Mouse (Mus musculus): ENCODE results near the gene Lst1. TPM values are rescaled to one million over a fixed set of nuclear protein-coding genes. Genes with fewer than 3 reads are reported as not detected.

The Lst1 gene
- polyA plus RNA-seq, 1 experiment from 2014 or later: 25.1 TPM

DNA sequence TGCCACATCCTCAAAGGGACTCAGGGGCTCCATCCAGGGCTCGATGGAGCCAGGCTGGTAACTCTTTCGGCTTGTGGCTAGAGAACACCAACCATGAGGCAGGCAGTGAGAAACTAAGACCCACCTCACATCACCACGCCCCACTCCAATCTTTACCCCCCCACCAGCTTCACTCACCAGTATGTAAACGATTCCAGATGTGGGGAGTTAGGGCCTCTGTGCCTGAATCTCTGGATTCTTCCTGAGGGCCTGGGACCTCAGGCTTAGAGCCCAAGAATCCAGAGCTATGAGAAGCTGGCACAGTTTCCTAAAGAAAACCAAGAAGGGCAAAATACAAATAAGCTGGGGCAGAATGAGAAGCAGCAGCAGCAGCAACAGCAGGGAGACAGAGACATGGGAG is 34.3 kb downstream of the Lst1 start:
- H3K9ac ChIP-seq: no peak overlapping the region
- H3K36me3 ChIP-seq: peaks cover 95% of the 10 kb centered on the region
- H3K27ac ChIP-seq: no peak overlapping the region
- H3K4me2 ChIP-seq: no peak overlapping the region
- no peak for ATAC-seq (ENCODE audit: insufficient read depth, low FRiP score, low read depth)
- no peaks in the 10 kb centered on the region for H3K27me3 ChIP-seq (replicated peaks)
- H3K9me3 ChIP-seq: no peaks in the 10 kb centered on the region
- H3K4me1 ChIP-seq: no peaks in the 10 kb centered on the region
- WGBS: 73% methylated on average over 4 of the region's 4 CpGs
- H3K4me3 ChIP-seq (replicated peaks): no peak overlapping the region

DNA sequence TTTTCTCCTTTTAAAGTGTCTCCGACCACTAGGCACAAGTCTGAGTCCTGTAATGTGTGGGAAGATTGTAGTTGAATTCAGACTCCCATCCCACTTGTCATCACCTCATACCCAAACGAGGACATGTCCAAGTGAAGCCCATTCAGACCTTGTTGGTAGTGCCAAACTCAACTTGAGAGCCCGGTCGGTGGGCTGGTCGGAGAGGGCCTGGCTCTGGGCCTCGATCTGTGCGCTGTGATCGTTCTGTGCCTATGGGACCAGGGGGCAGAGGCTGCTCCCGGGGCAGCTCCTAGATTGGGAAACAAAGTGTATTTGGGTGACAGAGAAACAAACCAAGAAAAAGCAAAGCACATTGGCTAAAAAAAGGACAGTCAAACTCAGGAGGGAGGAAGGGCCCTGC is 35.2 kb downstream of the Lst1 start:
- Histone ChIP-seq H3K36me3 (peaks cover 94% of the 10 kb centered on the region), H3K27ac (no peak overlapping the region), H3K4me3 (replicated peaks) (no peak overlapping the region), H3K9me3 (no peaks in the 10 kb centered on the region), H3K9ac (no peak overlapping the region), H3K4me1 (no peaks in the 10 kb centered on the region), H3K27me3 (replicated peaks) (no peaks in the 10 kb centered on the region), H3K4me2 (no peak overlapping the region)
- 90% methylated on average over 9 of the region's 9 CpGs for WGBS
- no peak for ATAC-seq (ENCODE audit: insufficient read depth, low FRiP score, low read depth)

DNA sequence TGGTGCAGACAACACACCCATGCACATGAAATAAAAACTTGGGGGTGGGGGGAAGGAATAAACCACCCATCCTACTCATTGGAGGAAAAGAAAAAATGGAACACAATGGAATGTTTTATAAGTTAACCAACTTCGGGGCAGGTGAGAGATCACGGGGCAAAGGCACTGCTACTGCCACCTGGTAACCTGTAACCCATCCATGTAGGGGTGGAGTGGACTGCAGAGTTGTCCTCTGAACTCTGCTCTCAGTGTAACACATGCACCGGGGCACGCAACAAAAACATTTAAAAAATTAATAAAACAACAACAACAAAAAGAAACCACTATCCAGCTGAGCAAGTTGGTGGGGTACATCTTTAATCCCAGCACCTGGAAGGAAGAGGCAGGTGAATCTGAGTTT is 36.1 kb downstream of the Lst1 start:
- H3K9ac ChIP-seq: no peak overlapping the region
- H3K4me3 ChIP-seq (replicated peaks): no peak overlapping the region
- WGBS: 88% methylated on average over 4 of the region's 4 CpGs
- no peaks in the 10 kb centered on the region for H3K4me1 ChIP-seq
- no peak for ATAC-seq (ENCODE audit: insufficient read depth, low FRiP score, low read depth)
- H3K4me2 ChIP-seq: no peak overlapping the region
- no peaks in the 10 kb centered on the region for H3K9me3 ChIP-seq
- H3K27ac ChIP-seq: no peak overlapping the region
- H3K27me3 ChIP-seq (replicated peaks): no peaks in the 10 kb centered on the region
- H3K36me3 ChIP-seq: peaks cover 90% of the 10 kb centered on the region

DNA sequence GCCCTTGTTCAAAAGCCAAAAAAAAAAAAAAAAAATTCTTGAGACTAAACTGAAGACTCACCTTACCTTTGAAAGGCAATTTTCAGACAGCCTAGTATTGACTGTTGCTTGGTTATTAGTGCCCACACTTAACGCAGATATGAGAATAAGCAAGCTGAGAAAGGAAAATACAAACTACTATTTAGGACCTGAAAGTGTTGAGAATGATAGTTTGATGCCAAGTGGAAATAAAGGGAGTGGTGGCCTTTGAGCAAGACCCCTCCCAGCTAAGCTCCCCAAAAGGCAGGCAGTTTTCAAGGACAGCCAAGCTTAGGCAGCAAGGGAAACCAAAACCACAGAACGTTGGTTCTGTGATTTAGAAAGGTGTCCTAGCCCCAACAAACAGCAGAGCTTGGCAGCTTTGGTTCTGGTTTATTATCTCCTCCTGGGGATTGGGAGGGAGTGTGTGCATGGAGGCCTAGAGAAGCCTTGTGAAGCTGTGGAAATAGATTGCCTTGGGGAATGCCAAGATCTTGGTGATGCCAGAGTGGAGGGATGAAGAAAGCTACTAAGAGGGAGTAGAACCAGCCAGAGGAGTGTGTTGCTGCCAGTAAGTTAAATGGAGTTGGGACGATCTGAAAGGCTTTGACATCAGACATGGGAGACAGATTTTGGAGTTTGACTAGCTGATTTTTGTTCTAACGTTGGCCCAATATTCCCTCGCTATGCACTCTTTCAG is 40.2 kb downstream of the Lst1 start:
- ATAC-seq (ENCODE audit: insufficient read depth, low FRiP score, low read depth): no peak
- H3K9ac ChIP-seq: no peak overlapping the region
- H3K4me1 ChIP-seq: no peaks in the 10 kb centered on the region
- H3K4me3 ChIP-seq (replicated peaks): no peak overlapping the region
- H3K27ac ChIP-seq: no peak overlapping the region
- H3K9me3 ChIP-seq: no peaks in the 10 kb centered on the region
- H3K27me3 ChIP-seq (replicated peaks): no peaks in the 10 kb centered on the region
- H3K4me2 ChIP-seq: no peak overlapping the region
- peaks cover 88% of the 10 kb centered on the region for H3K36me3 ChIP-seq
- WGBS: 68% methylated on average over 5 of the region's 5 CpGs

DNA sequence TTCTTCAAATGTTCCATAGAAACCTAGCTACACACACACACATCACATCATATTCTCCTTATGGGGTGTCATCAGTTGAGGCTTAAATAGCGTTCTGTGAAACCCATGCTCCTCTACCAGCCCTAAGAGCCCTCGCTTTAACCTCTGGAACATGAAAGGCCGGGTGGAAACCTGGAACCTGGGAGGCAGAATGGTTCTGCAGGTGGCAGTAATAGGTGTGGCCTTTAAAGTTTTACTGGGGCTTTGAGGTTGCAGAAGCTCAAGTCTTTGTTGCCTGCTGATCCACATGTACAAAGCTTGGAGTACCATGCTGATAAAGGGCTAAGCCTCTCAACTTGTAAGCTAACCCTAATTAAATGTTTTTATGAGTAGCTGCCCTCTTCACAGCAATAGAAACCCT is 40.9 kb downstream of the Lst1 start:
- Histone ChIP-seq H3K4me1 (no peaks in the 10 kb centered on the region), H3K27me3 (replicated peaks) (no peaks in the 10 kb centered on the region), H3K4me3 (replicated peaks) (no peak overlapping the region), H3K27ac (no peak overlapping the region), H3K36me3 (peaks cover 88% of the 10 kb centered on the region), H3K9me3 (no peaks in the 10 kb centered on the region), H3K4me2 (no peak overlapping the region), H3K9ac (no peak overlapping the region)
- ATAC-seq (ENCODE audit: insufficient read depth, low FRiP score, low read depth): no peak
- WGBS: 59% methylated on average over 3 of the region's 3 CpGs

DNA sequence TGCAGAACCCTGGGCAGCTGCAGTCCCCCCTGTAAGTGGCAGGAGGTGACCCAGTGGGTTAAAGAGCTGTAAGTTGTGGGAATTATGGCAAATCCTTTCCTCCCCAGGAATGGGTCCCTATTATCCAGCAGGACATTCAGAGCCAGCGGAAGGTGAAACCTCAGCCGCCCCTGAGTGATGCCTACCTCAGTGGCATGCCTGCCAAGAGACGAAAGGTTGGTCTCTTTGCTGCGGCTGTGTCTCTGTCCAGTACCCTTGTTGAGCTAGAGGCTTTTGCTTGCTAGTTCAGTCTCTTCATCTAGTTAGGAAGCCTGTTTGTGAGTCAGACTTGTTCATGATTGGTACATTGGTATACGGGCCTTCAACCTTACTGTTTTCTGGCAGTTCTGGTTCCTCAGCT is 42.1 kb downstream of the Lst1 start:
- ATAC-seq (ENCODE audit: insufficient read depth, low FRiP score, low read depth): no peak
- 82% methylated on average over 5 of the region's 5 CpGs for WGBS
- no peak overlapping the region for H3K4me3 ChIP-seq (replicated peaks)
- H3K4me2 ChIP-seq: no peak overlapping the region
- no peaks in the 10 kb centered on the region for H3K4me1 ChIP-seq
- no peaks in the 10 kb centered on the region for H3K9me3 ChIP-seq
- no peak overlapping the region for H3K27ac ChIP-seq
- no peaks in the 10 kb centered on the region for H3K27me3 ChIP-seq (replicated peaks)
- H3K9ac ChIP-seq: no peak overlapping the region
- H3K36me3 ChIP-seq: peaks cover 89% of the 10 kb centered on the region

DNA sequence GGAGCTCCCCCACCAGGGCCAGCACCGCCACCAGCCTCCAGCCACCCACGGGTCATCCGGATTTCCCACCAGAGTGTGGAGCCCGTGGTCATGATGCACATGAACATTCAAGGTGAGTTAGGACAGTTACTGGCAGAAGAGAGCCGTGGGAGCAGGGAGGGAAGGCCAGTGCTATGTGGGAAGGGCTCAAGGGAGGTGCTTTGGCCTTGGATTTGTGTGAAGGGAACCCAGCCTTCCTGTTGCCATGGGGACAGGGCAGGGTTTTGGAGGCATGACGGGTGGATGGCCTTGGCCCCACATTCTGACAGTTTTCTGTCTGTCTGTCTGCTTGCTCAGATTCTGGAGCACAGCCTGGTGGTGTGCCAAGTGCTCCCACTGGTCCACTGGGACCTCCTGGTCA is 46.3 kb downstream of the Lst1 start:
- Histone ChIP-seq H3K9me3 (no peaks in the 10 kb centered on the region), H3K9ac (no peak overlapping the region), H3K4me1 (no peaks in the 10 kb centered on the region), H3K27me3 (replicated peaks) (no peaks in the 10 kb centered on the region), H3K4me2 (no peak overlapping the region), H3K27ac (no peak overlapping the region), H3K36me3 (peaks cover 83% of the 10 kb centered on the region), H3K4me3 (replicated peaks) (no peak overlapping the region)
- 92% methylated on average over 6 of the region's 6 CpGs for WGBS
- no peak for ATAC-seq (ENCODE audit: insufficient read depth, low FRiP score, low read depth)

DNA sequence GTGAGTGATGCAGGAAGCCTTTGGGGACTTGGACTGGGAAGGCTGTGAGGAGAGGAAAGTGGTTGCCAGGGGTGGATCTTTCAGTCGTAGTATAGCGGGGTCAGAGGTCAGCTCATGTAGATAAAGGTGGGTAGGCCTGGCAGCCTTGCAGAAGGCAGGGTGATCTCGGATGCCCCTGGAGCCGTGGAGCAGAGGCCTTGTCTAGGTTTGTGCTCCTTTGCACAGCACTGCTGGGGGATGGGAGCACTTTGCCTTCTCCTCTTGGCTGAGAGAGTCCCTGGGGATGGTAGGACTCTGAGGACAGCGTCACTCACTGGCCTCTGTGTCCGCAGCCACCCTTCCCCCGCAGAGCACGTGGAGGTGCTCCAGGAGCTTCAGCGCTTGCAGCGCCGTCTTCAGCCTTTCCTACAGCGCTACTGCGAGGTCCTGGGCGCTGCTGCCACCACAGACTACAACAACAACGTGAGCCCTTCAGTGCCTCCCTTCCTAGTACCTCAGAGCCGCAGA is 47.7 kb downstream of the Lst1 start:
- Histone ChIP-seq H3K4me2 (no peak overlapping the region), H3K4me1 (peaks cover 8% of the 10 kb centered on the region; the same call in 1 of the 2 replicates), H3K9ac (no peak overlapping the region), H3K9me3 (no peaks in the 10 kb centered on the region), H3K36me3 (peaks cover 70% of the 10 kb centered on the region), H3K27me3 (replicated peaks) (no peaks in the 10 kb centered on the region), H3K4me3 (replicated peaks) (no peak overlapping the region), H3K27ac (no peak overlapping the region)
- 75% methylated on average over 16 of the region's 16 CpGs for WGBS
- no peak for ATAC-seq (ENCODE audit: insufficient read depth, low FRiP score, low read depth)

DNA sequence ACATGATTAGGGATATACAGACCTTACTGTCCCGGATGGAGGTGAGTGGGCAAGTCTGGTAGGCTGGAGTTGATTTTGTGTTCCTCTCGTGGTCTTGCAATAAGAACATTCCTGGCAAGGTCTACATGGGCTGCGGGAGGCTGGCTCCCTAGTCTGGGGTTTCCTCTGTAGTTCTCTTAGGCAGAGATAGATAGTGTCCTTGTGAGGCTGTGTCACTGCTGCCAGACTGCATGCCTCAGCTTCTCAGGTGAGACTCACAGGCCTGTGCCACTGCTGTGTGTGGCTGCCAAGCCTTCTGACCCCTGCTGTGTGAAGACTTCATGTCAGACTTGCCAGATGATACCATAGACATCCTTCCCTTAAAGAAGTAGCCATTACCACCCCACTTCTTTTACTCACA is 49.0 kb downstream of the Lst1 start:
- Histone ChIP-seq H3K4me2 (no peak overlapping the region), H3K4me3 (replicated peaks) (no peak overlapping the region), H3K36me3 (peaks cover 58% of the 10 kb centered on the region), H3K4me1 (peaks cover 8% of the 10 kb centered on the region; the same call in 1 of the 2 replicates), H3K27me3 (replicated peaks) (no peaks in the 10 kb centered on the region), H3K9ac (no peak overlapping the region), H3K9me3 (no peaks in the 10 kb centered on the region), H3K27ac (no peak overlapping the region)
- WGBS: 92% methylated on average over 3 of the region's 3 CpGs
- no peak for ATAC-seq (ENCODE audit: insufficient read depth, low FRiP score, low read depth)

DNA sequence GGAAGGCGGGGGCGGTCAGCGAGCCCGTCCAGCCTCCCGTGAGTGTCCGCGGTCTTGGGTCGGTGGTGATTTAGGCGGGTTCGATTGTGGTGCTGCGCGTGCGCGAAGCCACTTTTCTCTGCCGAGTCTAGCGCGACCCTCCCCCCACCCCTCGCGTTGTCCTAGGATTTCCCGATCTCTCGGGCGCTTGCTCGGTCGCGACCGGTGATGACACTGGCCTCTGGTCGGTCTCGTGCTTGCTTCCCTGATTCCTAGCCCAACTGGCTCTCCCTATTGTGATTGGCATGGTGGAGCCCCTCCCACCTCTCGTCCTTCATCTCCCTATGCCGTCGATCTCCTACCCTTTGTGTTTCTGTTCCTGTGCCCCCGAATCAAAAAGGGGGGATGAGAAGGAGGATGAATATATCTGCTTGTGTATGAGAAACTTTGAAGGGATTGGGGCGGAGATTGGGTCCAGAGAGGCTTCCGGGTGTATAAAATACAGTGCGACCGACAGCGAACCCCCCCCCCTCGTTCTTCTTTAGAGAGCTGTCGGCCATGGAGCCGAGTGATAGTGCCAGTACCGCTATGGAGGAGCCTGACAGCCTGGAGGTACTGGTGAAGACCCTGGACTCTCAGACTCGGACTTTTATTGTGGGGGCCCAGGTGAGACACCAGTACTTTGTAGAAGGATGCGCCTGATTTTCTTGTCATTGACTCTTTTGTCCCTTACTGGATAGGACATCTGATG is 52.5 kb downstream of the Lst1 start:
- peak; percentile 43 for ATAC-seq (ENCODE audit: insufficient read depth, low FRiP score, low read depth)

More for the DNA sequence above, 52.5 kb downstream of the Lst1 start:
- no peaks in the 10 kb centered on the region for H3K27me3 ChIP-seq (replicated peaks)
- peak overlapping the region; percentile 74 for H3K4me3 ChIP-seq (replicated peaks)
- H3K4me1 ChIP-seq: peaks cover 8% of the 10 kb centered on the region; the same call in 1 of the 2 replicates
- H3K27ac ChIP-seq: peak overlapping the region; percentile 96
- H3K36me3 ChIP-seq: peaks cover 26% of the 10 kb centered on the region
- H3K9me3 ChIP-seq: no peaks in the 10 kb centered on the region
- peak overlapping the region; percentile 71 for H3K4me2 ChIP-seq
- WGBS: under 1% methylated on average over 43 of the region's 43 CpGs
- H3K9ac ChIP-seq: peak overlapping the region; percentile 63

Measured in stomach, embryonic 15.5 days (tissue).